Mouse (Mus musculus): ENCODE measurements at regions not wholly inside any gene's neighbourhood (a gene's known extent, or its start where the extent isn't known, plus 50 kb on each side); places are given as distances from the start of the nearest gene placed in this dataset.

GRCm38 (mm10) chr15:5355332-5355731, 111.3 kb upstream of the Ptger4 start:
- TF ChIP-seq CTCF (IDR thresholded peaks at IDR 0.05; ENCODE audit: control insufficient read depth, insufficient read depth, low read length) (no peak), POLR2A (IDR thresholded peaks at IDR 0.05; ENCODE audit: borderline replicate concordance, control insufficient read depth, low read depth, low read length) (no peak)
